Mouse (Mus musculus): Measurements from ENCODE around the gene Crygf. TPM values are rescaled to one million over a fixed set of nuclear protein-coding genes. Genes with fewer than 3 reads are reported as not detected.
"Not testable (repeated sequence)": the region's sequence is repeated elsewhere in the genome, so short reads cannot be mapped to it uniquely, and the experiment has no call there.

Crygf gene
- not detected for total RNA-seq (2021)

DNA sequence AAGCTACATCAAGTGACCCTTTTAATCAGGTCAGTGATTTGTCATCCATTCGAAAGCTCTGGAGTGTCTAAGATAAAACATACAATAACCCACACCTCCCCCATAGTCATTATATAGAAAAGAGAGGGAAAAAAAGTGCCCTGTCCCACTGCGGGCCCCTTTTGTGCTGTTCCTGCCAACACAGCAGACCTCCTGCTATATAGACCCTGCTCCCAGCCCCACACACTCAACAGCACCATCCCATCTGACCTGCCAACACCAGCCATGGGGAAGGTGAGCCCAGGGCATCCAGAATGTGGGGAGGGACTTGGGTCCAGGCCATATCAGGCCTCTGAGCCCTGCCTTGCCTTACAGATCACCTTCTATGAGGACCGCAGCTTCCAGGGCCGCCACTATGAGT, at the start of gene Crygf:
Gene Crygf, plus strand, starts transcription at position 227 of the 400 bp plus-strand sequence.
- DNase-seq (ENCODE audit: low spot score in 2 of 2) = no peak
- intact Hi-C loops (cut with DNase I) = no loop called here

DNA sequence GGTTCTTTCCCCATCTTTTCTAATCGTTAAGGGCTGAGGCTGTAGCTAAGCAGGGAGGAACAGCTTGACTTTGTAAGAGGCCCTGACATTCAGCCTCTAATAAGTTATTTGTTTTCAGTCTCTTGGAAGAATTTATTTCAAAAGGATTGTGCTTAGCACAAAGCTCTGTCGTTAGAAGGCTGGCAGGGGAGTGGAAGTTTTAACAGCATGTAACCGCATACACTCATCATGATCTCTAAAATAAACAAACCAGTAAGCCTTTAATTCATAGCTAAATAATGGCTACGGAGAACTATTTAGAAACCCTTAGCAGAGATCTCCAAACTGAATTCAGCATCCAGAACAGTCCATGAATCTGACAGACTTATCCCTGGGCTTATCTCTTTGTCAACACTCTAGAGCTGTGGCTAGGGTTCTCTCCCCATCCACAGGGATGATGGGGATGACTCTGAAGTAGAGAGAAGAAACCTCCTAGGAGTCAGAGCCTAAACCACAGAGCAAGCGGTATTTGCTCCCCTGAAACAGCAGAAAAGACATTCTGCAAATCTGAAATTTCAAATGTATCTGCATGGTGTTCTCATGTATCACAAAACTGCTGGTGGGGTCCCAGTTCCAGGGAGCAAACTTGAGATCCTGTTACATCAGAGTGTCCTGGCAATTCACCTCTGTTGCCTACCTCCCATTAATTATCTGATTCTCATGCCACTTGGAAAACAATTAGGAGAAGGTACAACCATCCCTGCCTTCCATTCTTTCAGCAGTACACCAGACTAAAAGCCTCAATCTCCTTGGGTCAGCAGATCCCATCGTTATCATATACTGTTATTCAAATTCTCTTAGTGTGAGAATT, 734 bp upstream of the Crygf start:
- no peak for DNase-seq (ENCODE audit: low spot score in 2 of 2)
- intact Hi-C loops (cut with DNase I) = no loop called here

DNA sequence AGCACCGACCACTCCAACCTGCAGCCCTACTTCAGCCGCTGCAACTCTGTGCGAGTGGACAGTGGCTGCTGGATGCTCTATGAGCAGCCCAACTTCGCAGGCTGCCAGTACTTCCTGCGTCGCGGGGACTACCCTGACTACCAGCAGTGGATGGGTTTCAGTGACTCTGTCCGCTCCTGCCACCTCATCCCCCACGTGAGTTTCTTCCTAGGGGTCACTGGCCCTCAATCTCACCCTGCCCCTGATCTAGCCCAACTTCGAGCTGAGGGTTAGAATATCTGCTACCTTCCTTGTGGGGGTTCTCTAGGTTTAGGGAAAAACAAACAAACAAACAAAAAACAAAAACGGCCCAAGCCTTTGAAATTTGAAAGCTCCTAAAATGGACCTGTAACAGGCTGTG, 376 bp downstream of the Crygf start:
- DNase-seq (ENCODE audit: low spot score in 2 of 2); intact Hi-C loops (cut with DNase I): not testable (repeated sequence)

GRCm38 (mm10) chr1:65930055-65930454, 3.7 kb downstream of the Crygf start:
- DNase-seq (ENCODE audit: low spot score in 2 of 2) = peak in 1 of 2 experiments; percentile 19
- intact Hi-C loops (cut with DNase I) = no loop called here

- intact Hi-C loops (cut with DNase I) = no loop called here
- no peak for DNase-seq (ENCODE audit: low spot score in 2 of 2)
Observed at GRCm38 (mm10) chr1:65932091-65932812, 5.9 kb downstream of the Crygf start.

Other genes starting within 250 kb of the Crygf start
- gene Map2, start 248.8 kb downstream of the Crygf start, total RNA-seq (2021) = 1,000 to 10,000 TPM; 1,024 to 1,078 TPM